Mouse (Mus musculus) hindbrain, embryonic 13.5 days (tissue): Measurements from ENCODE around the gene Trappc2l. TPM values are rescaled to one million over a fixed set of nuclear protein-coding genes. Genes with fewer than 3 reads are reported as not detected.

Experiments used
- ATAC-seq: fragments of 200-750 bp; cut with Nextera tagmentation; 2 replicates; pipeline ENCODE4 v1.8.0; 2017; ENCODE audit warnings: moderate TSS enrichment; ENCODE audit not compliant: low FRiP score
- H3K27ac ChIP-seq: fragments of 300-500 bp; sonication (generic); 2 replicates; pipeline ENCODE4 v1.5.1; 2015; ENCODE audit warnings: inconsistent platforms, mild to moderate bottlenecking, moderate library complexity
- H3K27me3 ChIP-seq: fragments of 300-500 bp; sonication (generic); 2 replicates; pipeline ENCODE4 v1.6.1; 2015; ENCODE audit warnings: mild to moderate bottlenecking, inconsistent platforms
- H3K36me3 ChIP-seq: fragments of 300-500 bp; sonication (generic); 2 replicates; pipeline ENCODE4 v1.6.1; 2015; ENCODE audit warnings: mild to moderate bottlenecking, inconsistent platforms
- H3K4me1 ChIP-seq: fragments of 300-500 bp; sonication (generic); replicated peaks from 2 replicates; pipeline ENCODE4 v1.6.1; 2015; ENCODE audit warnings: inconsistent platforms
- H3K4me2 ChIP-seq: fragments of 300-500 bp; sonication (generic); 2 replicates; pipeline ENCODE4 v1.6.1; 2015; ENCODE audit warnings: inconsistent platforms, mild to moderate bottlenecking, moderate library complexity
- H3K4me3 ChIP-seq: fragments of 300-500 bp; sonication (generic); 2 replicates; pipeline ENCODE4 v1.5.1; 2015; ENCODE audit warnings: mild to moderate bottlenecking, inconsistent platforms
- H3K9ac ChIP-seq: fragments of 300-500 bp; sonication (generic); 2 replicates; pipeline ENCODE4 v1.6.1; 2015; ENCODE audit warnings: mild to moderate bottlenecking, inconsistent platforms
- H3K9me3 ChIP-seq: fragments of 300-500 bp; sonication (generic); 2 replicates; pipeline ENCODE4 v1.6.1; 2016; ENCODE audit warnings: inconsistent platforms
- WGBS: fragments of 180-500 bp; shearing (Covaris S2); methylation state at CpG from one replicate; pipeline ENCODE4 v1.1.7; 2015; 5-methylcytosine and 5-hydroxymethylcytosine counted together
- microRNA-seq: library from miRNA; unstranded; fragments of <30 nt; microRNA quantifications from one replicate; pipeline ENCODE4, GENCODE M21; 2016
- polyA plus RNA-seq: library from polyadenylated mRNA; unstranded; fragments of >200 nt; fragmentation: Nextera tagmentation; extraction: Ambion mirVana; gene quantifications from 2 replicates; pipeline ENCODE4 v1.2.1, GENCODE M21; 2015

Gene Trappc2l
- polyA plus RNA-seq, 1 experiment from 2014 or later, result 98.9 TPM

GRCm38 (mm10) chr8:122665667-122666316 is 54.4 kb downstream of the Trappc2l start:
- Histone ChIP-seq H3K27me3 (no peaks in the 10 kb centered on the region), H3K9me3 (no peaks in the 10 kb centered on the region), H3K9ac (peak overlapping the region; percentile 46; the same call in 1 of the 2 replicates), H3K36me3 (0 out of 2 replicates have a peak, but pooled peaks cover 3% of the 10 kb centered on the region), H3K27ac (peak overlapping the region; percentile 85), H3K4me3 (no peak overlapping the region), H3K4me2 (peak overlapping the region; percentile 38), H3K4me1 (peaks cover 100% of the 10 kb centered on the region)
- 55% methylated on average over 12 of the region's 14 CpGs for WGBS
- peak; percentile 59 for ATAC-seq

Small RNA genes within 50 kb of the gene (microRNA-seq; reads per million reads assigned to microRNA genes)
- gene Mir6396, result not detected

Other genes with a start within 250 kb of the Trappc2l start
- gene Zc3h18, start 235.0 kb upstream of the Trappc2l start, polyA plus RNA-seq, result 38.0 and 38.5 TPM in 2 replicates
- 0.28 TPM in 1 of 2 replicates, not detected in the other for gene Il17c, start 189.6 kb upstream of the Trappc2l start, polyA plus RNA-seq
- 42.7 and 46.2 TPM in 2 replicates for gene Cyba, start 178.7 kb upstream of the Trappc2l start, polyA plus RNA-seq
- 44.7 and 48.2 TPM in 2 replicates for gene Mvd, start 168.2 kb upstream of the Trappc2l start, polyA plus RNA-seq
- not detected in 2 replicates for gene Snai3, start 150.9 kb upstream of the Trappc2l start, polyA plus RNA-seq
- gene Rnf166, start 135.6 kb upstream of the Trappc2l start, polyA plus RNA-seq, result 37.1 and 37.9 TPM in 2 replicates
- gene Ctu2, start 135.5 kb upstream of the Trappc2l start, polyA plus RNA-seq, result 69.2 and 69.6 TPM in 2 replicates
- gene Piezo1, start 60.3 kb upstream of the Trappc2l start, polyA plus RNA-seq, result 2.5 and 3.2 TPM in 2 replicates
- 9.9 and 10.4 TPM in 2 replicates for gene Cdt1, start 43.6 kb upstream of the Trappc2l start, polyA plus RNA-seq
- gene Aprt, start 34.7 kb upstream of the Trappc2l start, polyA plus RNA-seq, result 153 and 157 TPM in 2 replicates
- gene Galns, start 177 bp upstream of the Trappc2l start, polyA plus RNA-seq, result 5.4 and 6.1 TPM in 2 replicates
- not detected in 2 replicates for gene Pabpn1l, start 11.1 kb downstream of the Trappc2l start, polyA plus RNA-seq
- 27.2 and 30.2 TPM in 2 replicates for gene Cbfa2t3, start 87.5 kb downstream of the Trappc2l start, polyA plus RNA-seq
- 16.2 and 17.4 TPM in 2 replicates for gene Acsf3, start 163.8 kb downstream of the Trappc2l start, polyA plus RNA-seq
- gene Cdh15, start 236.3 kb downstream of the Trappc2l start, polyA plus RNA-seq, result 1.5 and 1.8 TPM in 2 replicates